Mouse (Mus musculus) embryonic facial prominence, embryonic 15.5 days (tissue): ENCODE data around the gene Herc2. TPM values are rescaled to one million over a fixed set of nuclear protein-coding genes. Genes with fewer than 3 reads are reported as not detected.

Experiments used
- ATAC-seq: fragments of 200-750 bp; cut with Nextera tagmentation; 2 replicates; pipeline ENCODE4 v1.8.0; 2017; ENCODE audit warnings: low read depth, moderate TSS enrichment; ENCODE audit not compliant: insufficient number of reproducible peaks, low FRiP score, low TSS enrichment
- H3K27ac ChIP-seq: fragments of 300-500 bp; sonication (generic); replicated peaks from 2 replicates; pipeline ENCODE4 v1.5.1; 2015; ENCODE audit warnings: mild to moderate bottlenecking, inconsistent platforms
- H3K27me3 ChIP-seq: fragments of 300-500 bp; sonication (generic); 2 replicates; pipeline ENCODE4 v1.6.1; 2015; ENCODE audit warnings: inconsistent platforms
- H3K36me3 ChIP-seq: fragments of 300-500 bp; sonication (generic); 2 replicates; pipeline ENCODE4 v1.6.1; 2015; ENCODE audit warnings: mild to moderate bottlenecking, inconsistent platforms
- H3K4me1 ChIP-seq: fragments of 300-500 bp; sonication (generic); 2 replicates; pipeline ENCODE4 v1.6.1; 2015; ENCODE audit warnings: inconsistent platforms
- H3K4me2 ChIP-seq: fragments of 300-500 bp; sonication (generic); replicated peaks from 2 replicates; pipeline ENCODE4 v1.6.1; 2015; ENCODE audit warnings: mild to moderate bottlenecking, inconsistent platforms
- H3K4me3 ChIP-seq: fragments of 300-500 bp; sonication (generic); replicated peaks from 2 replicates; pipeline ENCODE4 v1.5.1; 2015; ENCODE audit warnings: mild to moderate bottlenecking, inconsistent platforms
- H3K9ac ChIP-seq: fragments of 300-500 bp; sonication (generic); 2 replicates; pipeline ENCODE4 v1.6.1; 2015; ENCODE audit warnings: inconsistent platforms
- H3K9me3 ChIP-seq: fragments of 300-500 bp; sonication (generic); replicated peaks from 2 replicates; pipeline ENCODE4 v1.6.1; 2016; ENCODE audit warnings: inconsistent platforms
- WGBS: fragments of 180-500 bp; shearing (Covaris S2); methylation state at CpG from one replicate; pipeline ENCODE4 v1.1.7; 2015; 5-methylcytosine and 5-hydroxymethylcytosine counted together
- polyA plus RNA-seq: library from polyadenylated mRNA; unstranded; fragments of >200 nt; fragmentation: Nextera tagmentation; extraction: Ambion mirVana; gene quantifications from 2 replicates; pipeline ENCODE4 v1.2.1, GENCODE M21; 2015

Gene Herc2
- polyA plus RNA-seq, 1 experiment from 2014 or later = 22.3 TPM

GRCm38 (mm10) chr7:56071724-56072123 is 21.7 kb downstream of the Herc2 start:
- H3K36me3 ChIP-seq = peaks cover 13% of the 10 kb centered on the region; the same call in 1 of the 2 replicates
- ATAC-seq = no peak
- H3K9me3 ChIP-seq = no peaks in the 10 kb centered on the region
- no peaks in the 10 kb centered on the region for H3K4me1 ChIP-seq
- no peak overlapping the region for H3K4me2 ChIP-seq
- no peak overlapping the region for H3K9ac ChIP-seq
- no peak overlapping the region for H3K4me3 ChIP-seq
- H3K27ac ChIP-seq = no peak overlapping the region
- WGBS = 84% methylated on average over 4 of the region's 4 CpGs
- no peaks in the 10 kb centered on the region for H3K27me3 ChIP-seq

- no peak overlapping the region for H3K4me2 ChIP-seq
Measured at GRCm38 (mm10) chr7:56083034-56083433, 33.0 kb downstream of the Herc2 start.

GRCm38 (mm10) chr7:56089097-56089496 is 39.1 kb downstream of the Herc2 start:
- no peak for ATAC-seq
- H3K4me1 ChIP-seq = no peaks in the 10 kb centered on the region
- no peak overlapping the region for H3K4me2 ChIP-seq
- H3K4me3 ChIP-seq = no peak overlapping the region
- no peaks in the 10 kb centered on the region for H3K9me3 ChIP-seq
- H3K27me3 ChIP-seq = no peaks in the 10 kb centered on the region
- H3K36me3 ChIP-seq = peaks cover 53% of the 10 kb centered on the region
- H3K9ac ChIP-seq = no peak overlapping the region
- no peak overlapping the region for H3K27ac ChIP-seq
- WGBS = 86% methylated on average over 3 of the region's 3 CpGs

More at GRCm38 (mm10) chr7:56083034-56083433, 33.0 kb downstream of the Herc2 start:
- 84% methylated on average over 2 of the region's 2 CpGs for WGBS
- Histone ChIP-seq H3K9ac (no peak overlapping the region), H3K27ac (no peak overlapping the region), H3K27me3 (no peaks in the 10 kb centered on the region), H3K4me1 (no peaks in the 10 kb centered on the region), H3K36me3 (peaks cover 16% of the 10 kb centered on the region), H3K4me3 (no peak overlapping the region), H3K9me3 (no peaks in the 10 kb centered on the region)
- ATAC-seq = no peak

- Histone ChIP-seq H3K27ac (no peak overlapping the region), H3K9me3 (no peaks in the 10 kb centered on the region), H3K4me2 (no peak overlapping the region), H3K9ac (no peak overlapping the region), H3K36me3 (peaks cover 65% of the 10 kb centered on the region), H3K27me3 (no peaks in the 10 kb centered on the region), H3K4me3 (no peak overlapping the region), H3K4me1 (no peaks in the 10 kb centered on the region)
- 97% methylated on average over 5 of the region's 5 CpGs for WGBS
- ATAC-seq = no peak
Measured at GRCm38 (mm10) chr7:56091445-56091844, 41.4 kb downstream of the Herc2 start.

GRCm38 (mm10) chr7:56102293-56102847 is 52.4 kb downstream of the Herc2 start:
- ATAC-seq = no peak
- WGBS = 87% methylated on average over 5 of the region's 5 CpGs
- H3K36me3 ChIP-seq = peaks cover 60% of the 10 kb centered on the region

GRCm38 (mm10) chr7:56112999-56113398 is 63.0 kb downstream of the Herc2 start:
- Histone ChIP-seq H3K27me3 (no peaks in the 10 kb centered on the region), H3K4me1 (no peaks in the 10 kb centered on the region), H3K4me3 (no peak overlapping the region), H3K4me2 (no peak overlapping the region), H3K27ac (no peak overlapping the region), H3K36me3 (peaks cover 34% of the 10 kb centered on the region), H3K9ac (no peak overlapping the region), H3K9me3 (no peaks in the 10 kb centered on the region)
- no peak for ATAC-seq
- WGBS = 86% methylated on average over 6 of the region's 6 CpGs

More at GRCm38 (mm10) chr7:56102293-56102847, 52.4 kb downstream of the Herc2 start:
- Histone ChIP-seq H3K4me3 (no peak overlapping the region), H3K27ac (no peak overlapping the region), H3K27me3 (no peaks in the 10 kb centered on the region), H3K9ac (no peak overlapping the region), H3K4me1 (no peaks in the 10 kb centered on the region), H3K9me3 (no peaks in the 10 kb centered on the region), H3K4me2 (no peak overlapping the region)

GRCm38 (mm10) chr7:56114148-56114547 is 64.2 kb downstream of the Herc2 start:
- Histone ChIP-seq H3K9ac (no peak overlapping the region), H3K4me2 (no peak overlapping the region), H3K36me3 (peaks cover 25% of the 10 kb centered on the region), H3K9me3 (no peaks in the 10 kb centered on the region), H3K27me3 (no peaks in the 10 kb centered on the region), H3K27ac (no peak overlapping the region), H3K4me1 (no peaks in the 10 kb centered on the region), H3K4me3 (no peak overlapping the region)
- no peak for ATAC-seq
- 68% methylated on average over 1 of the region's 1 CpGs for WGBS

- H3K4me1 ChIP-seq = no peaks in the 10 kb centered on the region
- H3K9ac ChIP-seq = no peak overlapping the region
- no peak overlapping the region for H3K4me3 ChIP-seq
- no peaks in the 10 kb centered on the region for H3K27me3 ChIP-seq
- H3K4me2 ChIP-seq = no peak overlapping the region
- peaks cover 30% of the 10 kb centered on the region for H3K36me3 ChIP-seq
- 70% methylated on average over 7 of the region's 7 CpGs for WGBS
- no peak overlapping the region for H3K27ac ChIP-seq
- ATAC-seq = no peak
- H3K9me3 ChIP-seq = no peaks in the 10 kb centered on the region
Measured at GRCm38 (mm10) chr7:56120968-56121367, 71.0 kb downstream of the Herc2 start.

GRCm38 (mm10) chr7:56121425-56121824 is 71.4 kb downstream of the Herc2 start:
- H3K9ac ChIP-seq = no peak overlapping the region
- 84% methylated on average over 5 of the region's 5 CpGs for WGBS
- no peaks in the 10 kb centered on the region for H3K9me3 ChIP-seq
- ATAC-seq = no peak
- H3K4me1 ChIP-seq = no peaks in the 10 kb centered on the region
- H3K4me3 ChIP-seq = no peak overlapping the region
- H3K27me3 ChIP-seq = no peaks in the 10 kb centered on the region
- peaks cover 30% of the 10 kb centered on the region for H3K36me3 ChIP-seq
- H3K27ac ChIP-seq = no peak overlapping the region
- no peak overlapping the region for H3K4me2 ChIP-seq

- H3K27me3 ChIP-seq = no peaks in the 10 kb centered on the region
- no peak overlapping the region for H3K9ac ChIP-seq
- no peaks in the 10 kb centered on the region for H3K9me3 ChIP-seq
- H3K4me2 ChIP-seq = no peak overlapping the region
- peaks cover 32% of the 10 kb centered on the region for H3K36me3 ChIP-seq
- H3K27ac ChIP-seq = no peak overlapping the region
- no peak overlapping the region for H3K4me3 ChIP-seq
- no peak for ATAC-seq
- no peaks in the 10 kb centered on the region for H3K4me1 ChIP-seq
- 96% methylated on average over 3 of the region's 3 CpGs for WGBS
Measured at GRCm38 (mm10) chr7:56128080-56128479, 78.1 kb downstream of the Herc2 start.

GRCm38 (mm10) chr7:56129577-56129976 is 79.6 kb downstream of the Herc2 start:
- no peaks in the 10 kb centered on the region for H3K9me3 ChIP-seq
- H3K27ac ChIP-seq = no peak overlapping the region
- H3K4me1 ChIP-seq = no peaks in the 10 kb centered on the region
- H3K4me3 ChIP-seq = no peak overlapping the region
- no peak overlapping the region for H3K4me2 ChIP-seq
- 92% methylated on average over 3 of the region's 3 CpGs for WGBS
- ATAC-seq = no peak
- no peak overlapping the region for H3K9ac ChIP-seq
- H3K27me3 ChIP-seq = no peaks in the 10 kb centered on the region
- H3K36me3 ChIP-seq = peaks cover 38% of the 10 kb centered on the region

GRCm38 (mm10) chr7:56131548-56131947 is 81.6 kb downstream of the Herc2 start:
- Histone ChIP-seq H3K9ac (no peak overlapping the region), H3K36me3 (peaks cover 39% of the 10 kb centered on the region), H3K4me2 (no peak overlapping the region), H3K9me3 (no peaks in the 10 kb centered on the region), H3K27ac (no peak overlapping the region), H3K27me3 (no peaks in the 10 kb centered on the region), H3K4me1 (no peaks in the 10 kb centered on the region), H3K4me3 (no peak overlapping the region)
- no peak for ATAC-seq
- 54% methylated on average over 6 of the region's 6 CpGs for WGBS
